Mouse (Mus musculus): ENCODE measurements around the gene Use1.

Use1 gene

GRCm38 (mm10) chr8:71379008-71379407, 12.4 kb downstream of the Use1 start:
- DNase-seq (ENCODE audit: low spot score) = no peak

GRCm38 (mm10) chr8:71379512-71380075, 12.9 kb downstream of the Use1 start:
- DNase-seq (ENCODE audit: low spot score) = no peak

- DNase-seq (ENCODE audit: low spot score) = no peak
These were observed 13.8 kb downstream of the Use1 start for GRCm38 (mm10) chr8:71380178-71381171.

- DNase-seq (ENCODE audit: low spot score) = peak; percentile 66
These were observed 14.8 kb downstream of the Use1 start, which contains the start of gene Nr2f6 for GRCm38 (mm10) chr8:71381421-71381970. Nr2f6 (minus strand) TSS chr8:71381960.

DNA sequence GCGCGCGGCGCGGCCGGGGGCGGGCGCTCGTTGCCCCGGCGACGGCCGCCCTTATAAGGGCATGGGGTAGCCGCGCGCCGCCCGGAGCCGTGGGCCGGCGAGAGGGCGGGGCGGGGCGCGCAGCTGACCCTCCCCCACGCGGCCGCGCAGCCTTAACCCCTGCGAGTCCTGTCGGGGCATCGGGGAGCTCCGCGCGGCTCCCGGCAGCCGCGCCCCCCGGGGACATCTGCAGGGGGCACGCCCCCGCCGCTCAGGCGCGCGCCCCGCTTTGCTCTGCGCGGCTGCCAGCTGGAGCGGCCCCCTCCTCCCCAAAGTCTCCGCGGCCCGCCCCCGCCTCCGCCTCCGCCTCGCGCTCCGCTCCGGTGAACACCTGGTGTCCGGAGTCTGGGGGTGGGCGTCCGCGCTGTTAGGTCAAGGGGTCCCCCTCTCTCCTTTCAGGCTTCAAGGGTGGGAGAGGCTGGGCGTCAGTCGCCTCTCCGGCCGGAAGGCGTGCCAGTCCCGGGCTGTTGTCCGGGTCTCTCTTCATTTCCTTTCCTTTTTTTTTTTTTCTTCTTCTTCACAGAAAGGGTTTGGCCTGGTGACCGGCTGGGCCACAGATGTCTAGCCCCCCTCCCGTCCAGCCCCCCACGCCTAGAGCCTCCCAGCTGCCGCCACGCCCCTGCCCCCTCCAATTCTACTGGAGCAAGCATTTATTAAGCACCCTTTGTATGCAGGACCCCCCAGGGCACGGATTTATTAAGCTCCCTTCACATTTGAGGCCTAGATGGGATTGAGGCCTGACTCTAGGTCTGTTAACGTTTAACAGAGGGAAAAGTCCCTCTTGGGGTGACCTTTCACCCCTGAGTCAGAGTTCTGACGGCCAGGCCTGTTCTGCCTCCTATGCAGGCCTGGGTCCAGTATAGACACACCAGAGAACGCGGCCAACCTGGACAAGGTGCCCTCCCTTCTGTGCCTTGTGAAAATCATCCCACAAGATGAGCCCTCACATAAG, 15.6 kb downstream of the Use1 start:
- DNase-seq (ENCODE audit: low spot score) = peak; percentile 67

DNA sequence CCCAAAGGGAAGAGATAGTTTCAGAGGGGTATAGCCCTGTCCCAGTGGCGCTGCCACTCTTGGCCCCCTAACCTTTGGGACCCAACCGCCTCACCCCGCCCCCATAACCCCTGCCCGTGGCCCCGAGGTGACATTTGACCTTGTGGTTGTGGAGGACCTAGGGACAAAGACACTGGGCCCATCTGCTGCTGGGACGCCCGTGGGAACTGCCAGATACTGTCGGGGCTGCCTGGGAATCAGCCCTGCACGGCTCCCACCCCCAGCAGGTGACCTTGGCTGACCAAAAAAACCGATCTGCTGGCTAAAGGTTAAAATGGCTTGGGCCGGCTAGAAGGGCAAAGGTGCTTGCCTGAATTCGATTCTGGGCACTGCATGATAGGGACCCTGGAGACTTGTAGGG, 16.7 kb downstream of the Use1 start:
- DNase-seq (ENCODE audit: low spot score) = no peak

GRCm38 (mm10) chr8:71383860-71384259, 17.2 kb downstream of the Use1 start:
- no peak for DNase-seq (ENCODE audit: low spot score)

DNA sequence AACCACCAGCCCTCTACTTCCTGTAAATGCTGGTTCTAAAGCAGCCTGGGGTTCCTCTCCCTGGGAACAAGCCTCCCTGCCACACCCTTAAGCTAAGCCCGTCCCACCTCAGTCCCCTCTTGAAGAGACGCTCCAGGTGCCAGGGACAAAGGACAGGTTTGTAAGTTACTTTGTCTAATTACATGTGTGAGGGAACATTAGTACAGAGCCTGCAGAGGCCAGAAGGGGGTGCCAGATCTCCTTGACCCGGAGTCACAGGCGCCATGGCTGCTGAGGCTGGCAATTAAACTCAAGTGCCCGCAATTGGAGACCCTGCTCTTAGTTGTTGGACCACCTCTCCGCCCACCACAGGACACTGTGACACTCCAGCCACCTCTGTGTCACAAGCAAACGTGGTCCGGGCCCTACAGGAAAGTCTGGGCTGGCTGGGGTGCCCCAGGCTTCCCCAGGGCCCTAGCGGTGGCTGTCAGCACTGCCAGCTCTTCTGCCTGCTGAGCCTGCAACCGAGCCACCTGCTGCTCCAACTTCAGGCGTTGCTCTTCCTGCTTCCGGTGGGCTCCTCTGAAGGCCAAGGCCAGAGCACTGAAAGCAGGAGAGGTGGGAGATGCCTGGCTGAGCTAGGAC, 18.7 kb downstream of the Use1 start:
- no peak for DNase-seq (ENCODE audit: low spot score)

- DNase-seq (ENCODE audit: low spot score) = no peak
These were observed 21.6 kb downstream of the Use1 start for GRCm38 (mm10) chr8:71388267-71388666.

DNA sequence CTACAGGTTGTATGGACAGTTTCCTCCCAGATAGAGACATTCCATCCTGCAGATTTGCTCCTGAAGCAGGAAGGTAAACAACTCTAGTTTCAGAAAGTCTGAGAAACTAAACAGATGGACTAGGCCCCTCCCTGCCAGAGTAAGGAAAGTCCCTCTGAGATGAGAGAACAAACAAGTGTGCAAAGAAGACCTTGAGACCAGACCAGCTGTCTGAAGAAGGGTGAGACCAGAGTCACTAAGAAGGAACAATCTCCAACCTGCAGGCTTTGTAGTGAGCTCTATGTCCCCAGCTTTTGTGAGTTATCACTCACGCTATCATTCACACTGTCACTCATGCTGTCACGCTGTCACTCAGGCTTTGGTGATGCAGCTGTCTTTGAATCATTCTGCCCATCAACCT, 25.0 kb downstream of the Use1 start:
- DNase-seq (ENCODE audit: low spot score) = no peak

GRCm38 (mm10) chr8:71392391-71392790, 25.7 kb downstream of the Use1 start:
- DNase-seq (ENCODE audit: low spot score) = no peak

DNA sequence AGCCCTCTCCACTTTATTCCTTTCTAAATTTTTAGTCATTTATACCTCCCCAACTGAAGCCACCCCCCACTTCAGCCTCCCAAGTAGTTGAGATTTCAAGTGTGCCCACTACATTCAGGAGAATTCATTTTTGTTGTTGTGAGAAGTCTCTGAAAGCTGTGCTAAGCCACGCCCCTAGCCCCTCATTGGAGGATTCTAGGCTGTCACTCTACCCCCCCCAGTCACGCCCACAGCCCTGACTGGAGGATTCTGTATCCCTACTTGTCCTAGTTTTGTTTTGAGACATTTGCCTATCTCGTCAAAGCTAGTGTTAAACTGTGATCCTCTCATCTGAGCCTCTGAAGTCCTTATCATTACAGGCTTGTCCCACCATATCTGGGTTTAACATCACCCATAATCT, 26.2 kb downstream of the Use1 start:
- DNase-seq (ENCODE audit: low spot score) = no peak

GRCm38 (mm10) chr8:71394481-71394880, 27.8 kb downstream of the Use1 start:
- DNase-seq (ENCODE audit: low spot score) = no peak

DNA sequence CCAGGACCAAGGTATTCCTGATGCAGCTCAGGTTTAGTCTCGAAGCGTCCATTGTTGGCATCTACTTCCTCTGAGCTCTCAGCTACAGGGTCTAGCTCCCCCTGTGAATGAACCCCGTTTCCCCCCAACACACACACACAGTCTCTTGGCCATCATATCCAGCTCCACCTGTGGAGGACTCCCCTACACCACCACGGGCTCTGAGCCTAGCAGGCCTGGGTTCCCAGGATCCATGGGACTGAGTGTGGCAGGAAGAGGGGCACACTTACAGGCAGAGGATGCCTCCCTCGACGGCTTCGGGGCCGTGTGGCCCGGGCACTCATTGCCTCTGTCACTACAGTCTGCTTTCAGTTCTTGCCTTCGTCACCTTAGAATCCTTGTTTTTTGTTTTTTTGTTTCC, 28.4 kb downstream of the Use1 start:
- no peak for DNase-seq (ENCODE audit: low spot score)

- no peak for DNase-seq (ENCODE audit: low spot score)
These were observed 29.0 kb downstream of the Use1 start, which contains the start of gene Ushbp1 for GRCm38 (mm10) chr8:71395629-71396028. Ushbp1 (minus strand) TSS chr8:71395802.

DNA sequence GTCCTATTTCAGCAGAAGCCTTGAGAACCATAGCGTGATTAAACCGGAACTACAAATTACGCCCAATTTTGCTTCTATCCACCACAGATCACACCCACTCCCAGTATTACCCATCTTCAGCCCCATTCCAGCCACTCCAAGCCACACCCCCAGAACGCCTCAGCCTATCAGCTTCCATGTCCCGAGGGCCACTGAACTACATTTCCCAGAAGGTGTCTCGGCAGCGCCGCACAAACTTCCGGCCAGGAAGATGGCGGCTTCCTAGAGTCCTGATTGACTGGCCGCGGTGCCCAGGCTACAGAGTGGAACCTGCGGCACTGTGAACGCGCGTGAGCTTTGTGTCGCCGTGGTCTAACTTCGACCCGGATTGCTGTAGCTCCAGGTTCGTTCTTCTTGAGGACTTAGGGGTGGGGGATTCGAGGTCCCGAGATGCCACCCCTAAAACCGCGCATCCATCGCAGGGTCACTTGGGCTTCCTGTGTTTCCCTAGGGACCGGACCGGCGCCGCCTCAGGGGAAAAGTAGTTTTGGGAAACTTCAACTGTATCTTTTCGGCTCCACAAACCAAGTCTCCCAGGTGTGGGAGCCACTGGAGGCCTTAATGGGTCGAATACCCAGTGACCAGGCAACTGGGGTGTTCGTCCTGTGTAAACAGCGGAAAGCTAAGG, 30.1 kb downstream of the Use1 start, which contains the start of gene Babam1:
TSS of gene Babam1 (plus strand) at position 223 of the 667 bp plus-strand sequence.
- peak; percentile 62 for DNase-seq (ENCODE audit: low spot score)

GRCm38 (mm10) chr8:71397701-71398100, 31.1 kb downstream of the Use1 start:
- no peak for DNase-seq (ENCODE audit: low spot score)

DNA sequence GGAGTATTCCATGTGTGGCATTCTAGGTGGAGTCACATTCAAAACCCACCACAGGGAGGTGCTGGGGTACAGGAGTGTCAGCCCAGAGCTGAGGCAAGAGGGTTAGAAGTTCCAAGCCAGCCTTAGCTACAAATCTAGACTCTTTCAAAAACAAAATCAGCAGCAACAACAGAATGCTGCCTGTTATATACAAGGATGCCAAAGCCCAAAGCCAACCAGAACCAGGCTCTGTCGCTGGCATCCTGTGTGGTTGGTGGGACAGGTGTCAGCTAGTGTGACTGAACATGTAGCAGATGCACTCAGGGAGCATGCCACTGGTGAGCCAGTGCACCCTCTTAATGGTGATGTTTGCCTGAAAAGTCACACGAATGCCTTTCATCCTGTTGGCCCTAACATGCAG, 34.2 kb downstream of the Use1 start:
- no peak for DNase-seq (ENCODE audit: low spot score)

DNA sequence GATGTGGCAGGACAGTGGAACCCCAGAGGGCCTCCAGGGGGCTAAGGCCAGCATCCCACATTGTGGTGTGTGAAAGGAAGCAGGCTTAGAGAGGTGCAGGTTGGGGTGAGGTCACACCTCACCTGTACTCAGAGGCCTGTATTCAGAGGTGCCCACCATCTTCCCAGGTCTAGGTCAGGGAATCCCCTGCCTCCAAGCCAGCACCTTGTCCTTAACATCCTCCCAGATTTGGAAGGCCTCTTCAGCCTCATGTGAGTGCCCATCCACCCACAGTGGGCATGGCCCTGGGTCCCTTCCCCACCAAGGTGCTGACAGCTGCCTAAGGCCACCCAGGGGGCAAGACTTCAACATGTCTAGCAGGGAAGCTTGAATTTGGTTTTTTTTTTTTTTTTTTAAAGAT, 34.8 kb downstream of the Use1 start:
- DNase-seq (ENCODE audit: low spot score) = no peak

DNA sequence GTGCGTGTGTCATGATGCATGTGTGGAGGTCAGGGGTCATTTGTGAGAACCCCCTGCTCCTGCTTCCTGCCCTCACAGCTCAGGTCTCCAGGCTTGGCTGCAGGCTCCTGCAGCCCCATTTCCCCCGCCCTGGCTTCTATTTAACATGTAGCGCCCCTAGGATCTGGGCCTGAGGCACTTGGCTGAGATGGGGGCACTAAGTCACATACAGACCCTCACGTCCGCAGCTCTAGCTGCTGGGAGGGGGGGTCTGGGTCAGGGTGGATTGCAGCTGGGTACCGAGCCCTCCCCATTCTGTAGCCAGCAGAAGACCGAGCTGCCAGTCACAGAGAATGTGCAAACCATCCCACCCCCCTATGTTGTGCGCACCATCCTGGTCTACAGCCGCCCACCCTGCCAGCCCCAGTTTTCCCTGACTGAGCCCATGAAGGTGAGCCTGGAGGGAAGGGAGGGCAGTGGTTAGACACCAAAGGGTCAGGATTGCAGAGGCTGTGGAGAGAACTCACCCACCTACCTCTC, 35.9 kb downstream of the Use1 start:
- DNase-seq (ENCODE audit: low spot score) = no peak

All from ovary, postnatal 10 days (tissue).